Mouse (Mus musculus): Measurements from ENCODE around the gene Szrd1.

The Szrd1 gene

DNA sequence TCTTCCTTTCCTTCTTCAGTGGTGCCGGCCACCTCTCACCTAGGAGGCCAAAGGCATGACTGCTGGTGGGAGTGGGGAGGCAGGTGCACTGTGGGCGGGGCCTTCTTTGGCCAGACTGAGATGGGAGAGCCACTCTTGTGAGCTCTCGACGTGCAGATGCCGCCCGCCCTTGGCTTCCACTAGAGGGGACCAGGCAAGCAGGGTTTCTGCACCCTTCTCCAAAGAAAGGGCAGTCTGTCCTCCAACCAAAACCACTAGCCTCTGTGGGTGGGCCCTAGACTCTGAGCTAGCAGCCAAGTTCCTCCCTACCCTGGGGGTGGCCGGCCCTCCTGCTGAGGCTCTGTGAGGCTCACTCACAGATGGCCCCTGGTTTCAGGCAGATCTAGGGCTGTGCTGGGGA lies 25.7 kb downstream of the Szrd1 start:
- DNase-seq: no peak

DNA sequence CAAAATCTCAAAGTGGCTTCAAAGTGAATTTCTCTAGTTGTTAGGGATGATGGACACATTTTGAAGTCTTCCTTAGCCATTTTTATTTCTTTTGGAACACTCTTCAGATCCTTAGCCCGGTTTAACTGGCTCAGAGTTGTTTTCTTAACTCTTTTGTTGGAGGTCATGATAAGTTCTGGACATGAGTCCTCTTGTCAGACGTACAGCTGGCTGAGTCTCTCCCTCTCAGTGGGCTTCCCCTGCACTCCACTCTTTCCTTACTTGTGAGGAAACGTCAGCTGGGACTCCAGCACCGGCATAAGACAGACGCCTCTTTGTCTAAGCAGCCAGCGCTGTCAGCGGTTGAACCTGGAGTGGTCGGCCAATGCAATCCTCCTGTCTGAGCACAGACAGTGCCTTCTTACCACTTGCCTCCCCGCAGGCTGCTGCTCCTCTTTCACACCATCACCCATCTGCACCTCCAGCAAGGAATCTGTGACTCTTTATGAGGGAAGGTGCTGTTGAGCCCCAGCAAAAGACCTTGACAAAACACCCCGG lies 31.3 kb downstream of the Szrd1 start:
- DNase-seq: no peak

DNA sequence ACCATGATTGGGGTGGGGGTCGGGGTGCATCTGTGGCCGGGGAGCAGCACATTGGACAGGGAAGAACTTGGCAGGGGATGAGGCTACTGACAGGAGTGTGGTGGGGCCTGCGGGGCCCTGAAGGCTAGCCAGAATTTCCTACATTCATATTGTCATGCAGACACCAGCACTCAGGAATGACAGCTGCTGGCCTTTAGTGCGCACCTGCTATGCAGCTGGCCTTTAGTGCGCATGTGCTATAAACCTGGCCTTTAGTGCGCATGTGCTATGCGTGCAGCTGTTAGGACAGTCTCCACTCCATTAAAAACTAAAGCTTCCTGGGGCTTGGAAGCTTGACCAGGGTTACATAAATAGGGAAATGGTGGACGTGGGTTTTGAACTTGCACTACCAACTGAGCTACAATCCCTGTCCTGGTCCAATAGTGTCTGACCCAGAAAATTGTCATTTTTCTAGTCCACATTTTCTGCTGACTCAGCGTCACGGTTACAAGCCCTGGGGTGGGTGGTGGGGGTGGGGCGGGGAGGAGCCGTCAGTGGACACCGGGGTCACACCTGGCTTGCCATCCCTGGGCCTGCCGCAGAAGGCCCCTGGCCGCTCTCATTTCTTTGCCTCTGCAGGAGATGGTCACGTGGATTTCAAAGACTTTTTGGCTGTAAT lies 32.9 kb downstream of the Szrd1 start:
- DNase-seq: no peak

DNA sequence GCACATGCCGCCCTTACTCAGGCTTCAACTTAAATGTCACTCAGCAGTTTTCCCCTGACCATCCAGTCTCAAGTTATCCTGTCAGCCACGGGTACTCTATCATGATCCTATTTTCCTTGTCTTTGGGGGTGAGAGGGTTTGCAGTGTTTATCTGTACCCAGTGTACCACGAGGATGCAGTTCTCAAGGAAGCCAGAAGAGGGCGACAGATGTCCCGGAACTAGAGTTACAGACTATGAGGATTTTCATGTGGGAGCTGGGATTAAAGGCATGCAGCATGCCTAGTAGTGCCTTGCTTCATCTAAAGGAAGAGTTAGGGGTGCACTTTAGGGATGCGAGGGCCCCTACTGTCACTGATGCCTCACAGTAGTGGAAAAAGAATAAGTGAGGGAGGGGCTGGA lies 37.7 kb downstream of the Szrd1 start:
- no peak for DNase-seq

DNA sequence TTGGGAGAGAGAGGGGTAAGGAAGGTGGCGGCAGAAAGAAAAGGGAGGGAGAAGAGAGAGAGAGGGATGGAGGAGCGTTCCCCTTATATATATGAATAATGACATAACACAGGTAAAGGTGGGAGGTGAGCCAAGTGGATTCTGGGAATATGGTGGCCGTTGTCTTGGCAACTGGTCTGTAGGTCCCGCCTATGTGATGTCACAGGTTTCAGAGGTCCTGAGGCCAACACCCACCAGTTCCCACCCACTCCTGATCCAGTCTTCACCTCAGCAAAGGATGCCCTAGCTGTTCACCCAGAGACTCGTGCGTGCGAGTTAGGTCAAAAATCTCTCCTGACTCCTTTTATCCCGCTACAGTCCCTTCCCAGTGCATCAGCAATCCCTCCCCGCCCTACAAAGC lies 38.3 kb downstream of the Szrd1 start:
- no peak for DNase-seq

DNA sequence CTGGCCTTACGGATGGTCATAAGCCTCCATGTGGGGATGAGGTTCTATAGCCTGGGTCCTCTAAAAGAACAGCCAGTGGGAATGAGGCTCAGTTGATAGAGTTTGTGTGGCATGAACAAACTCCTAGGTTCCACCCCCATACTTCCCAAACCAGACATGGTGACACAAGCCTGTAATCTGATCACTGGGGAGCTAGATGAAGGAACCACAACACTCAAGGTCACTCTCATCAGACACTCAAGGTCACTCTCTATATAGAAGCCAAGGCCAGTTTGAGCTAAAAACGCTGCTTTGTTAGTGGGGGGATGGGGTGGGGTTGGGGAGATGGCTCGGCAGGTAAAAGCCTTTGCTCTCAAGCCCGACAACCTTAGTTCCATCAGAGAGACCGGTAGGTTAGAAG lies 39.6 kb downstream of the Szrd1 start:
- DNase-seq: no peak

DNA sequence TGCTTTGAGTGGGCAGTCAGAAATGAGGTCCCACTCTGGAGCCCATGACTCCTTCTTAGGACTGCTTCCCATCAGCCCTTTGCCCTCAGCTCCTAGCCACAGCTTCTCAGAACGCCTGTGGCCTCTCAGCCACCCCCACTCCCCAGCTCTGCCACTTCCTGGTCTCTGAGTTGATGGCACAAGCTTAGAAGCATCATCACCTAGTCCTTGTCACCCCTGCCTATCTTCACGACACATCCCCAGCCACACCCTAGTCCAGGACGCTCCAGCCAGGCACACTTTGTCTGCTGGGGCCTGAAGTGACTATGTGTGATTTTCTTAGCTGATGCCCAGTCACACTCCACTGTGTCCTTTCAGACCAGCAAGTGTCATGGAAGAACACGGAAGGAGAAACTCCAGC lies 40.6 kb downstream of the Szrd1 start:
- no peak for DNase-seq

DNA sequence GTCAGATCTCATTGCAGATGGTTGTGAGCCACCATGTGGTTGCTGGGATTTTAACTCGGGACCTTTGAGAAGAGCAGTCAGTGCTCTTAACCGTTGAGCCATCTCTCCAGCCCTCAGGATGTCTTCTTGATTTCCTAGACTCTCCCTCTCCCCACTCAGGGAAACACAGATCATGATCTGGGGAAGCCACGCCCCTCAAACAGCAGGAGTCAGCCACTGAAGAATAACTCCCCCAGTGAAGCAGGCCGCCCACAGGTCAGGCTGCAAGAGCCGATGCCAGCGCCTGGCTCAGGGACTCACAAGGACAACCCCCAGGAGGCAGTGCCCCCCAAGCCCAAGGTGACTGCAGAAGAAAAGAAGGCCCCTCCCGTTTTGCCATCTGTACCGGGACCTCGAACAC lies 42.9 kb downstream of the Szrd1 start:
- DNase-seq: no peak

DNA sequence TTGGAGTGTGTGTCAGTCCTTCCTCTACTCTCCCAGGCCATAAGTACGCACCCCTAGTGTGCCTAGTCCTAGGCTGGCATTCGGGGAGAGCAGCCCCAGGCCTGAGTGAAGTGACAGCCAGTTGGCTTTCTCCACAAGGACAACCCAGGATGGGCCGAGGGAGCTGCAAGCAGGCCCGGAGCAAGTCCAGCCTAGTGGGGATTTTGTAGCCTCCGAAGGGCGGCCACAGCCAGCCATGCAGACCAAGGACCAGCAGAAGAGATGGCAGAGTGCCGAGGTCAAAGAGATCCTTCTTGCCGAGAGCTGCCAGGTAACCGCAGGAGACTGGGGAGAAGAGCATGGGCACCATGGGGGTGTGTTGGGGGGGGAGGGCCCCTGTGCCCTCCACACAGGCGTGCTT lies 44.6 kb downstream of the Szrd1 start:
- DNase-seq: no peak

DNA sequence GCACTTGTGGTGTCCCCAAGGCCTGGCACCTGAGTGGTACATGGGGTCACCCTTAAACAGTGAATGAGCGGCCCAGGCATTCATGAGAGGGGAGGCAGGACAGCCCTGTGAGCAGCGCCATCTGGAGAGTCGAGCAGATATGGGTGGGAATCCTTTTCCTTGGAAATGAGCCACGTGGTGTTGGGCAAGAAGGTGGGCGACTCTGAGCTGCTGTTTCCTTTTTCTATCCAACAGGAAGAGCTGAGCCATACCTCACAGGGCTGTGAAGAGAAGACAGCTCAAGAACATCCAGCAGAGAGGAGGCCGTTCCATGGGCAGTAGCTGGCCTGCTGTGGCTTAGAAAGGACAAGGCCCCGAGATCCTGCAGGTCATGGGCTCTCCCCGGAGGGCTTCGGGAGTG lies 50.9 kb downstream of the Szrd1 start:
- no peak for DNase-seq

DNA sequence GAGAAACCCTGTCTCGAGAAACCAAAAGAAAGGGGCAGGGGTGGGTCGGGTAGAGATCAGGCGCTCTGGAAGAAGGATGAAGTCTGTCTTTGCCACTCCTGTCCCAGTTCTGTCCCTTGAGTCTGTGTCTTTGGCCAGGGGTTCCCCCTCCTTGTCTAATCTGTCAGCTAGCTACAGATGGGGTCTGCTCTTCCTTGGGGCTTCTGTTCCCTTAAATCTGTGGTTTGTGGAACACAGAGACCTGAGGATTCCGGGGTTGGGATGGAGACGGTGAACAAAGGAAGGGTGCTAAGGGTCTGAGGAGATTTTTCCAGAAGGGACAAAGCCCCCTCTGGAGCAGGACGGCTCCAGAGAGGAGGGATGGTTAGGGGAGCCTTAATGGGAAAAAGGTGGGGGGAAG lies 51.5 kb downstream of the Szrd1 start, which contains the start of gene Spata21:
Gene Spata21, plus strand, starts transcription at position 301 of the 400 bp plus-strand sequence.
- no peak for DNase-seq

DNA sequence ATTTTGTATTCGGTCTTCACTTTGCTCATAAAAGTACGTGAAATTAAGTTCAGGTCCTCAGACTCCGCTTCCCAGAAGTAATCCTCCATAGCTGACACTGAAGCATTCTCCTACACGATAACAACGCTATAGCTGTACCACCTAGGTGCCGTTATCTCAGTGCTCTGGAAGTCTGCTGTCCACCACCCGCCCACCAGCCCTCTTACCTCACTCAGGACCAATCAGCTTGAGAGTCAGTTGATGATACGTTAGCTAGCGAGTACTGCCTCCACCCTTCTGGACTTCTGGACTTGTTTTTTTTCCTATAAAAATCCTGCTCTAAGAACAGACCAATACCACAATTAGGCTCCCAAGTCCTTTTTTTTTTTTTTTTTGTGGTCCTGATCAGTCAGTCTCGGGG lies 52.7 kb downstream of the Szrd1 start:
- DNase-seq: no peak

DNA sequence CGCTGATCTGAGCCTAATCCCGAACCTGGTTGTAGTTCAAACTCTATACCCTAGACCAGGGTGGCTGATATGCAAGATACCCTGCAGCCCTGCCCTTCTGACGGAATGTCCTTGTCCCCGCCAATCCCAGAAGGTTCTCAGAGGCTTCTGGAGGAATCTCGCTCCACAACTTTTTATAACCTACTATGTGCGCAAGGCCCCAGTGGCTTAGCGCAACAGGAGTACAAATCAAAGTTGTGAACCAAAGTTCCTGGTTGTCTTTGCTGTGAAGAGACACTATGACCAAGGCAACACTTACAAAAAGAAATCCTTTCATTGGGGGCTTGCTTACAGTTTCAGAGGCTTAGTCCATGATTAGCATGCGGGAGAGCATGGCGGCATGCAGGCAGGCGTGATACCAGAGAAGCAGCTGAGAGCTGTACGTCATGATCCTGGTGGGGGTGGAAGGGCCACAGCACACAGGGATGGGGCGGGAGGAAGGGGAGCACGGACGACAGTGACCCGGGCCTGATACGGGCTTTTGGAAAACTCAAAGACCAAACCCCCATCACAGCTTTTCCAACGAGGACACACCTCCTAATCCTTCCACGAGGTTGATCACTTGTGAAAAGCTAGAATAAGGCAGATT lies 61.0 kb downstream of the Szrd1 start:
- DNase-seq: no peak

DNA sequence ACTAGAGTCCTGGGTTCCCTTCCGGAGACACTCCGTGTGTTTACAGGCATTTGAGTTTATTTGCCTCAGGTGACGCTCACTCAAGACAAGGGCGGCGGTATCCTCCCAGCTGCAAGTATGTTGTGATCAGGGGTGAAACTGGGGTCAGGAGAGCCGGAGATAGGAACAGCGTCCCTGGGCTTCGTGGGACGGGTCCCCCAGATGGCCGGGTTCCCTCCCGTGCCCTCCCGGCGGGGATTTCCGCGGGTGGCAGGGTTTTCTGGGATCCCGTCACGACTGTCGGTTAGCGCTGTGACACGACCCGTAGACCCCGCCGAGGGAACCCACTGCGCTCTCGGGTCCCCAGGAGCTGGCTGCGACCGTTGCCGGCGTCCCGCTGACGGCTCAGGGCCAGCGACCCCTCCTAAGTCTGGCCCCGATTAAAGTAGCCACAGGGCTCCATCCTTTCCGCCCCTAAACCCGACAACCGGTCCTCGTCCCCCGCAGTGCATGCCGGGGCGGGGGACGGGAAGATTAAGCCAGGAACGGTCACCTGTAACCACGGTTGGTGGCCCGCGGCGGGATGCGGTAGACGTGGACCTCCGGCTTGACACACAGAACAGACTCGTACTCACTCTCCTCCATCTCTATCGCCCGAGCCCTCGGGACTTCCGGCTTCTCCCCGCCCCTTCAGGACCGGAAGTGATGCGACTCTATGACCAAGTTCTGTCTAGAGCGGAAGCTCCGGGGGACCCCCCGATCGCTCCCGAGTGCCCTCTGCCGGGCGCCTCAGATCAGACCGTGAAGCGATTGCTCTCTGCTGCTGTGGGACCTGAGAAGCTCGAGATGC lies 61.7 kb downstream of the Szrd1 start, which contains the start of gene Necap2:
Gene Necap2, minus strand, starts transcription at position 677 of the 829 bp plus-strand sequence.
- peak; percentile 91 to 94 for DNase-seq

DNA sequence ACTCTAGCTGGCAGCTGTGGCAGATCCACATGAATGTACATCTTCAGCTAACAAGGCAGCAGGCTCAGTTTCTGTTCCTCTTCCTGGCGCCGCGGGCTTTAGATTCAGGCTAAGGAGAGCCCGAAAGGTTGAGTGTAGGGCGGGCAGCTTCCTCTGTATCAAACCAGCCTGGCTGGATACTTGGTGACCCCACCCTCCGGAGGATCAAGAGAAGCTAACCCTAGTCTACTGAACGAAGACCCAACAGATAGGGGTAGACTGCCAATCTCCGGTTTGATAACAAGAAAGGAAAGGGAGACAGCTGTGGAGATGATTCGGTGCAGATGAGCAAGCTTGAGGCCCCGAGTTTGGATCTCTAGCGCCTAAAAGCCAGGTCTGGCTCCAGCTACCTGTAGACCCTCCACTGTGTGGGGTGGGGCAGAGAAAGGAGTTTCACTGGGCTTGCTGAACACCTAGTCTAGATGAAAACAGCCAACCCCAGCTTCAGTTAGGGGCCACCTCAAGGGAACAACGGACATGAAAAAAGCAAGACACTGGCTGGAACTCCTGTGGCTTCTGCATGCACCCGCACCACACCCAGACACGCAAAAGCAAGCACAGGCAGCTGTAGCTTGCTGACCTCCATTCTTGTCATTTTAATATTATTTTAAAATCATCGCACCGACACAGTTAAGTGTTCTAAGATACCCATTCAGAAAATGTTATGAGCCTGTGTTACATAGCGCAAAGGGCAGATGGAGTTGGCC lies 62.6 kb downstream of the Szrd1 start:
- DNase-seq: peak; percentile 59 to 67

DNA sequence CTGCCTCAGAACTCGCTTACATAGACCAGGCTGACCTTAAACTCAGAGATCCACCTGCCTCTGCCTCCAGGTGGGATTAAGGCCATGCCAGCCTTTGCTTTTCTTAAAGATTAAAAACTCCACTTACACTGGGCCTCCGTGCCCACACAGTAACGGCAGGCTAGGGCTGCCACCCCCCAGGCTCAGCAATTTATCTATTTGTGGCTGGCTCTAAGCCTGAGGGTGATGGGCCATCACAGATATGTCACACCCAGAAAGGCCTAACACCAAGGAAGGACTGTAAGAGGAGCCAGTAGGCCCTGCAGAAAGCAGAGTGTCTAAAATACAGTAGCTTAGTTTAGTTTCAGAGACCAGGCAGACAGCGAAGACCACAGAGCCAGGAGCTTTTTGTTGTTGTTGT lies 65.5 kb downstream of the Szrd1 start:
- no peak for DNase-seq

DNA sequence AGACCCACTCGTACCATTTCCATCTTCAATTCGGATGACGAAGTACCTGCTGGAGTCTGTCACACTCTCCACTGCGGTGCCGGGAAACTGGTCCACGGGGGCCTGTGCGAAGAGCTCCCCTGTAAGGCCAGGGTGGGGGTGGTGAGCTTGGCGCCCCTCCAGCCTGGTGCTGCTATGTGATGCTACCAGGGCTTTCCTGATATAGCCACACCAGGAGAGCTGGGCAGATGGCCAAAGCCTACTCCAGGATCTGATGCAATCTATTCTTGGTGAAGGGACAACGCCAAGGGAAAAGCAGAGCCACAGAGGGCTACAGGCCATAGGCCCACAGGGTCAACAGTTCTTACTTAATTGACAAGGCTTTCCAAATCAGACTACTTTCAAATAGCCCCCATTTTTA lies 65.9 kb downstream of the Szrd1 start:
- no peak for DNase-seq

DNA sequence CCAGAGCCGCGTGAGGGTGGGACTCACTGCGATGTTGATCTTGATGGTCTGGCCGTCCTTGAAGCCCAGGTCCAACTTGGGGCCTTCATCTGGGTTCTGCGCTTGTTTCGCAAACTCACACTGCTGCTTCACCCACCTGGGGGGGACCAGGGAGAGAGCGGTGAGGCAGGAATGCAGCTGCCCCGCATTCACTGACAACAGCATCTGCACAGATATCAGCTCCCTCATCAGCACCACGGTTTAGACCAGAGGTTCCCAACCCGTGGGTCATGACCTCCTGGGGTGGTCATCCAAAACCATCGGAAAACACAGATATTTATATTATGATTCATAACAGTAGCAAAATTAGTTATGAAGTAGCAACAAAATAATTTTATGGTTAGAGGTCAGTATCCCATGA lies 67.1 kb downstream of the Szrd1 start:
- no peak for DNase-seq

DNA sequence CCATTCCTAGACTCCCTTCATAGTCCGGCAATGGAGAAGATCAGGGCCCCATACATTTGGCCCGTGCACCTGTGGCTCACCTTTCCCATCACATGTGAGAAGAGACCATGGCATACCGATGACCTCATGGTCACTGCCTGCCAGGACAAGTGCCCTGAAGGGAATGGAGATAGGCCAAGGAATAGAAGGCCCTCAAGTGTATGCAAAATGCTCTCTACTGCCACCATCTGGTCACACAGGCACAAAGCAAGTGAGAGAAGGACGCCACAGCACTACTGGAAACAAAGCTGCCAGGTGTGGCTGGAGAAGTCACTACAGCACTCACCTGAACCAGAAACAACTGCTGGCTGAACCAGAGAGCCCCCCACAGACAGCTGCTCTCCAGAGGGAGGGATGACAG lies 69.8 kb downstream of the Szrd1 start:
- peak in 1 of 2 experiments; percentile 35 for DNase-seq

DNA sequence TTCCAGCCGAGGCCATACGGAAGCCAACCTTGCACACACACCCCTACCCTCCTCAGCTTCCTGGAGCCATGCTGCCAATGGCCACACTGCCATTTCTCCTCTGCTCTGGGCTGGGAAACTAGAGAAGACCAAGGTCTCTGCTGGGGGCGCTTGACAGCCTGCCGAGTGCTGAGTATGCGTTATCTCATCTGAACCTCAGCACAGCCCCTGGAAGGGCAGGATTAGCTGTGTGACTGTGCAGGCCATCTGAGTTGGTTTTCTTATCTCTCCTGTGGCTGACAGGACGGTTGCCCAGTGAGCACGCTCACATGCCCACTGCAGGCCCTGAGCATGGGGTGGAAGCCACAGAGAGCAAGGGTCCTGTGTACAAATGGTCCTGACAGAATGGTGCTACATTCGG lies 70.9 kb downstream of the Szrd1 start:
- DNase-seq: no peak

DNA sequence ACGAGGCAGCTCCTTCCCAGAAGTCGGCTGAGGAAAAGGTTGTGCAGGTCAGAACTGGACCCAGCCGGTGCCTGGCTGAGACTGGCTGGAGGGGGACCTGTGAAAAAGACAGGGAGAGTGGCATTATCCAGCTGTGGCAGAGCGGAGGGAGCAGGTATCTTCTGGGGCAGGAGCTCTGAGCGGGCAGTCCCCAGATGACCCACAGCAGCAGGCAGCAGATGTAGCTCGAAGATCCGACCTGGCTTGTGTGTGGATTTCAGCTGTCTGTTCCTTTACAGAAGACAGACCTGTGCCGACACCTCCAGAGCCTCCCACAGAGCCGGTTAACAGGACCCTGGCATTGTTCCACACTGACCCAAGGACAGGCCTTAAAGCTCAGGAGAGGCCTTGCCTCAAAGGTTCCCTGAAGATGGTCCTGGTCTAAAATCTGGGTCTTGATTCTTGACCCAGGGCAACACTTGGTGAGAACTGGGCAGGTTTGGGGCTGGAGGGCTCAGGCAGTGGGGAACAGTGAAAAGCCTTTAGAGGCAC lies 72.0 kb downstream of the Szrd1 start:
- DNase-seq: no peak

DNA sequence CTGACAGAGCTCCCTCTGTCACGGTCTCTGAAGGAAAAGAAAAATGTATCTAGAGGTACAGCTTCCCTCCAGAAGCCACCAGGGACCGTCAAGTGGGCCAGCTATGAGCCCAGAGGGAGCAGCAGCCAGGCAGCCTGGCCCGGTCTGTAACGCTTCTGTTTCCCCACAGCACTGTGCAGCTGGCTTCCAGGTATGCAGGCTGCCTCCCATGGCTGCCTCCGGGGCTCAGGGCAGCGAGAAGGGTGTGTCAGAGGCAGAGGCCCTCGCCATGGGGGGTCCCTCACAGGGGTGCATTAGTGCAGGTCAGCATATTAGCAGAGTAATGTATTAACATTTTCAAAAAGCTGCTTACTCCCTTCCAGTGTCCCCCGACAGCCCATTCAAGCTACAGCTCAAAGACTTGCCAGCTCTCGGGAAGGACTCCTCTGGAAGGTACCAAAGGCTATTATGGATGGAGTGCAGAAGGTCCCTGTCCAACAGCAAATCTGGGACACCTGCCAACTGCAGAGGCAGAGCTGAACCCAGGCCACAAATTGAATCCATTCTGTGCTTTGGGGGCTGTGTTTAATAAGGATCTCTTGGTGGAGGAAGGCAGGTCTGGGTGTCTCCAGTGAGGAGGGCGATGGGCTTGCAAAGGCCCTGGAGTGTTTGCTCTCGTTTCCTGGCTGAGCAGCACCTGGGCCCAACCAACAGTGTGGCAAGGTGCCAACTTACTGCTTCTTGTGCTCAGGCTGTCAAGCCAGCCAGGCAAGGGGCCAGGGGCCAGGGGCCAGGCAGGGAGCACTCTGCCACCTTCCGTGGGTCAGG lies 72.7 kb downstream of the Szrd1 start:
- DNase-seq: no peak

Data from spleen, adult 18-20 months (tissue).